Mouse (Mus musculus) brain, adult 2 months (tissue): Measurements from ENCODE around the gene Hebp1.

ENCODE experiments used
- DNase-seq: peaks from one replicate; pipeline ENCODE4 v3.0.0; 2011; ENCODE audit warnings: low read depth, low spot score

Hebp1 gene

GRCm38 (mm10) chr6:135162861-135163260 lies 35.0 kb downstream of the Hebp1 start:
- no peak for DNase-seq

GRCm38 (mm10) chr6:135162311-135162710 lies 35.5 kb downstream of the Hebp1 start:
- DNase-seq = no peak

DNA sequence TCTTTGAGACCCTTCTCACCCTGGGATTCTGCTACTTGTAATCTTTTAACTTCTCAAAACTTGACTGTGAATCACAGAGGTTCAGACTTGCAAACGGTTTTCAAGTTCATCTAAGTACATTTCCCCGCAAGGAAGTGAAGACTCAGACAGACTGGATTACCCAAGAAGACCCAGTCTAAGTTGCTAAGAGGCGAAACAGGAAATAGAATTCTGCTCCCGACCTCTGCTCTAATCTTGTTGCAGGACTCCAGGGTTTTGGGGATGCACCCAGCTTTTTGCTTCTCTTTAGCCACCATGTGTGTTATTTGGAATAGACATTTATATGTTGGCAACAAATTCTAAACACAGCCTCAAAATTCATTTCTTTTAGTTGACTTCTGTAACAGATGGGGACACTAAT lies 36.5 kb downstream of the Hebp1 start:
- no peak for DNase-seq

GRCm38 (mm10) chr6:135158509-135158908 lies 39.3 kb downstream of the Hebp1 start:
- DNase-seq = no peak

GRCm38 (mm10) chr6:135157496-135157895 lies 40.3 kb downstream of the Hebp1 start:
- no peak for DNase-seq

DNA sequence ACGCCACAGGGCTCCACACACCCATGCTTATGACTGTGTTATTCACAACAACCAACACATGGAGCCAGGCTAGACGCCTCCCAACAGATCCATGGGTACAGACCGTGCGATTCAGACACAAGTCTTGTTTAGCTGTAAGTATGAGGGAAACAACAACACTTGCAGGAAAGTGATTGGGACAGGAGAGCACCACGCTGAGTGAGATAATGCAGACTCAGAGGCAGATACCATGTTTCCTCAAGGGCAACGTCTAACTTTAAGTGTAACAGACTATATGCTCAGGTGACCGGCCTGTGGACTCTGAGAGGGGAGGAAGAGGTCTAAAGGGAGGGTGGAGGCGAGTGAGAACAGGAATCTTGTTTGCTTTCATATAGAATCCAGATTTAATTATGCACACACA lies 41.2 kb downstream of the Hebp1 start:
- DNase-seq = no peak

DNA sequence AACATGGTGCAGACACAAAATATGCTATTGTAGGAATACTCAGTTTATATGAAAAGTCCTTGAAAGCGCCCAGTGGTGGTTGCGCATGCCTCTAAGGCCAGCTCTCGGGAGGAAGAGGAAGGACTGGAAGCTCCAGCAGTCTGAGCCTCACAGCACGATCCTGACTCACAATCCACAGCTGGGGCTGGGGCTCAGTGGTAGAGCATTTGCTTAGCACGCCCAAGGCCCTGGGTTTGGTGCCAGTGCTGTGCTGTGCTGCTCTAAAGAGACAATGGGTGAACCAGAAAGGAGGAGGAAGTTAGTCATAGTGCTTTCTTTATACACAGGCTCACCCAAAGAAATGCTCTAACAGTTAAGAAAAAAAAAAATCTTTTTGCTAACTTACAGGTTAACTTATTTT lies 44.1 kb downstream of the Hebp1 start:
- DNase-seq = peak; percentile 86

GRCm38 (mm10) chr6:135150311-135150710 lies 47.5 kb downstream of the Hebp1 start:
- peak; percentile 71 for DNase-seq

GRCm38 (mm10) chr6:135149722-135150121 lies 48.1 kb downstream of the Hebp1 start:
- no peak for DNase-seq

- no peak for DNase-seq
Observed at GRCm38 (mm10) chr6:135149175-135149574, 48.6 kb downstream of the Hebp1 start.

DNA sequence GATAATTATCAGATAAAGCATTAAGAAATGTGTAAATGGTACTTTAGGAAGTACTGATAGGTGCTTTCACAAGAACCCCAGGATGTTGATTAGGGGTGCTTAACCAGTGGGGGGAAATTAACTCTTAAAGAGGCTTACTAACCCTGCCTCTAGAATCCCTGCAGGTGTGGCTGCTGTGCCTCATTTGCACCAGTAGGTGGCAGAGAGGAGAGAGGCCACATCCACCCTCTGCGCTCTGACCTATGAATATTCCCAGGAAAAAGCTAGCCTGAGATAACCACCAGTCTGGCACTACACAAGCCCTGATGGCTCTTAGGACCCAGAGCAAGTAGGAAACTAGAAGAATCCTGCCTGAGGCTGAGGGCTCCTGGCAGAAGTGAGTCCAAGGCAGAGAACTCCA lies 49.3 kb downstream of the Hebp1 start:
- DNase-seq = peak; percentile 35

GRCm38 (mm10) chr6:135145976-135146375 lies 51.8 kb downstream of the Hebp1 start:
- no peak for DNase-seq

DNA sequence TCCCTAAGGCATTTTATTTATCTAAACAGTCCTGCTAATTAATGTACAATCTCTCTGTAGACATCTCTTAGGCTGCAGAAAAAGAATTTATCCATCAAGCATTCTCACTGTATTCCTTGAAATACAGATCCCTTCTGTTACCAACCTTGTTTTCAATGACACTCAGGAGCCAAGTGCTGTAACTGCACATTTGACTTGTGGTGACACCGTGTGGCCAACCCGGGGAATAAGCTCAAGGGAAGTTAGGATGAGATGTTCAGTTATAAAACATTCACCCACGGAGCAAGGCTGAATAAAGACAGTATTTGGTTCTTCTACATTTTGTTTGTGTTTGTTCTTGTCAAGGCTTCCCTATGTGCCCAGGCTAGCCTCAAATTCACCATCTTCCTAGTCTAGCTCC lies 53.3 kb downstream of the Hebp1 start:
- peak; percentile 87 for DNase-seq

- DNase-seq = no peak
Observed at GRCm38 (mm10) chr6:135143151-135143550, 54.7 kb downstream of the Hebp1 start.

GRCm38 (mm10) chr6:135141451-135142147 lies 56.2 kb downstream of the Hebp1 start:
- DNase-seq = peak; percentile 75

- no peak for DNase-seq
Observed at GRCm38 (mm10) chr6:135138746-135139145, 59.1 kb downstream of the Hebp1 start.

GRCm38 (mm10) chr6:135138207-135138606 lies 59.6 kb downstream of the Hebp1 start:
- DNase-seq = no peak

- no peak for DNase-seq
Observed at GRCm38 (mm10) chr6:135137736-135138135, 60.1 kb downstream of the Hebp1 start.

DNA sequence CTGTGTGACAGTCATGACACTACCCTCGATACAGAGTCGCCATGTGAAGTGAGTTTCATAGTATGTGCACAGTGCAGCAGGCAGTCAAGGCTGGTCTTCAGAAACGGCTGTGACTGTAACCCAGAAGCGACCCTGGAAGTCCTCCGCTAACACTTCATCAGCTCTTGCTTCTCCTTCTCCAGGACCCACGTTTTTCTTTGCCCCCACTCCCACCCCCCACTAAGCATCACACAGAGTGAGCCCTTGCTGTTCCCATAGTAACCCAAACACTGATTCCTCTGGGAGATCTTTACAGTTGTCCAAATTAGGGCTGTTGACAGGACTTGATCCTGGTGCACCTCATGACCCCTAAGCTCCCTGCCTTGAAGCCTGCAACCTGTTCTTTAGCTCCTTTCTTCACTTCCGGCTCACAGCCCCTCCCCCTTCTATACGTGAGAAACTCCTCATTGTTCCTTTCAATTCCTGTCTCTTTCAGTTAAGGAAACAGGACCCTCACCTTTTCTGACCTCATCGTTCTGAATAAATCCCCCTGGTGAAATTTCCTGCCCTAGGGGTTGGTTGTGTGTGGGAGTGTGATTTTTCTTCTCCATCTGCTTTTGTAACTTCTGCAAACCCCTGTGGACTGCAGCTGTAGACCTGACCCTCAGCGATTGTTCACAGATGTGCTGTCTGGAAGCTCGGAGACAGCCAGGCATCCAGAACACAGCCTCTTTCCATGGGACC lies 61.2 kb downstream of the Hebp1 start:
- no peak for DNase-seq

DNA sequence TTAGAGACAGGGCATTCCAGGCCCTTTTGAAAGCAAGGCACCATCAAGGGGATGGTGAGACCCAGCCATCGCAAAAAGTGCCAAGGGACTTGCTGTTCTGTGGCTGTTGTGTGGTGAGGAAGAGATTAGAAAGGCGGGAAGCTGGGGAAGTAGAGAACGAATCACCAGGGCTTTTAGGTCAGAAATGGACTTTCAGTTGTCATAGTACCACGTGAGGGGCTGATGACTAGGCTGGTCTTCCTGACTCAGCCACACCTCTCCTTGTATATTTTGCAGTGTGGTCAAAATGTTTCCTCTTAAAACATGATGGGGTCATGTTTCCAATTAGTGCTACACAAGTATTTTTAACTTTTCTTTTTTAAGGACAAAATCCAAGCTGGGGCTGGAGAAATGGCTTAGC lies 62.1 kb downstream of the Hebp1 start:
- DNase-seq = no peak

- DNase-seq = peak; percentile 52
Observed at GRCm38 (mm10) chr6:135133486-135133885, 64.3 kb downstream of the Hebp1 start.

- DNase-seq = no peak
Observed at GRCm38 (mm10) chr6:135133086-135133485, 64.7 kb downstream of the Hebp1 start.

DNA sequence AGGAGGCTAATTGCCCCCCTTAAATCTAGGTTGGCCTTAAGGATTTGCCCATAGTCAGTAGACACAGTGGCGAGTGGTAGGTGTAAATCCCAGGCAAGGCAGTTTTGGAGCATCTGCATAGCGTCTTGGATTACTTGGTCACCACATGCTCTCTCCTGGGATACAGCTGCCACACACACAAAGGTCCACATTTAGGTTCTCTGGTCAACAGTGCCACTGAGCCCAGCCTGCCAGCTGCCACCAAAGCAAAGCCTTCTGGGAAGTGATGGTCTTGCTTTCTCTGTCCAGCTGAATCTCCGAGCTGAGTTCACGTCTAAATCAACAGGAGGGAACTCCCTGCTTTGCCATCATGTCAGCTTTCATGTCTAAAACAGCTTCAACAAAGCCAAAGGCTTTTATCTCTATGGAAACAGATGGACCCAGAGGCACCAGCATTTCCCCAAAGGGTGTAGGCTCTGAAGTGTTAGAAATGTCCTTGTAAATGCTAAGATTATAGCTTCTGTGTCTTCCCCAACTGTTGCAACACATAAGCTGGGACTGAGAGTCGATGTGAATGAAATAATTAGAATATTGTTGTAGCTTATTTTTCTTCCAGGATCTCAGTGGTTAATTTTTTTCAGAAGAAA lies 73.0 kb downstream of the Hebp1 start:
- DNase-seq = peak; percentile 30
